Mouse (Mus musculus): ENCODE data around the gene Acat2. TPM values are rescaled to one million over a fixed set of nuclear protein-coding genes. Genes with fewer than 3 reads are reported as not detected.
"Not testable (repeated sequence)": the region's sequence is repeated elsewhere in the genome, so short reads cannot be mapped to it uniquely, and the experiment has no call there.

Acat2 gene
- 13.0 and 19.4 TPM in 2 replicates for polyA plus RNA-seq (2012; rRNA removed)

DNA sequence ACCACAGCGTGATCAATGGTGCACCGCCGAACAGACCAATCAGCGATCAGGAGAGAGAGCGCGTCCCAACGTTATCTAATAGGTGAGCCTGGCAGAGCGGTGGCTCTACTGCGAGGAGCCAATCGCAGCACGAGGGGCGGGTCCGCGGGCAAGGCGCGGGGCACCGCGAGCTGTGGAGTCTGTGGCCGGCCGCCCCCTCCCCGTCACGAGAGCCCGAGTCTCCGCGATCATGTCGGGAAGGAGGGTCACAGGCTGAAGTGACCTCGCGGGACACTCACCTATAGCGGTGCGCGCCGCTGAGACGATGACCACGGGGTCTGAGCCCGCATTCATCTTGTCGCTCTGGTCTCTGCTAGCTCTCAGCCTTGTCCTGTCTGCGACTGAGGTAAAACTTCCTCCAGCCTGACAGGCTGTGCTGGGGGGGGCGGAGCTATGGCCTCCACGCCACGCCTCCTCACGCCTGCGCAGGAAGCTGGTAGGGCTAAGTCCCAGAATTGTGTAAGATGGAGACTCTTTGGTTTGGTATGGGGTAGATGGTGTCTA is at the start of gene Acat2:
Gene Acat2 (minus strand): TSS at position 417 of the 543 bp plus-strand sequence.
- TF ChIP-seq CTCF (IDR thresholded peaks at IDR 0.05; ENCODE audit: insufficient read depth, low read length) = no peak
- peak; percentile 92 for TF ChIP-seq POLR2A (IDR thresholded peaks at IDR 0.05; ENCODE audit: borderline replicate concordance, extremely low read depth, low read depth, low read length)
- Histone ChIP-seq H3K4me1 (ENCODE audit: control insufficient read depth, insufficient read depth, low read length) (peaks cover 2% of the 10 kb centered on the region; the same call in 1 of the 2 replicates), H3K4me3 (replicated peaks; ENCODE audit: extremely low read depth, low read depth, low read length) (peak within 1 kb of the TSS; percentile 90)
- WGBS = under 1% methylated on average over 42 of the region's 42 CpGs
- DNase-seq = peak; percentile 93

DNA sequence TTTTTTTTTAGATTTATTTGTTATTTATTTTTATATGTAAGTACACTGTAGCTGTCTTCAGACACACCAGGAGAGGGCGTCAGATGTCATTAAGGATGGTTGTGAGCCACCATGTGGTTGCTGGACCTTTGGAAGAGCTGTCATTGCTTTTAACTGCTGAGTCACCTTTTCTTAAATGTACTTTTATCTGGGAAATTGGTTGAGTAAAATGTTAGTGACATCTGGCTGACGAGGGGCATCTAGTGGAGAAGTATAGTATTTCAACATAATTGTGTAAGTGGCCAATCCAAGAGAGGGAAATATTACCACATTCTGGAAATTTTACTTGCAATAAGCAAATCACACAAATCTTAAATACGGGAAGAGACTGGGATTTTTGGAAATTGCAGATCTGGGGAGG is 49.3 kb upstream of the Acat2 start:
- H3K4me1 ChIP-seq (ENCODE audit: control insufficient read depth, insufficient read depth, low read length) = peaks cover 8% of the 10 kb centered on the region
- 16% methylated on average over 3 of the region's 3 CpGs for WGBS
- no peak for DNase-seq
- TF ChIP-seq CTCF (IDR thresholded peaks at IDR 0.05; ENCODE audit: insufficient read depth, low read length) (peak; percentile 43; the same call in 1 of the 2 replicates), POLR2A (IDR thresholded peaks at IDR 0.05; ENCODE audit: borderline replicate concordance, extremely low read depth, low read depth, low read length) (no peak)
- H3K4me3 ChIP-seq (replicated peaks; ENCODE audit: extremely low read depth, low read depth, low read length) = no peak overlapping the region

DNA sequence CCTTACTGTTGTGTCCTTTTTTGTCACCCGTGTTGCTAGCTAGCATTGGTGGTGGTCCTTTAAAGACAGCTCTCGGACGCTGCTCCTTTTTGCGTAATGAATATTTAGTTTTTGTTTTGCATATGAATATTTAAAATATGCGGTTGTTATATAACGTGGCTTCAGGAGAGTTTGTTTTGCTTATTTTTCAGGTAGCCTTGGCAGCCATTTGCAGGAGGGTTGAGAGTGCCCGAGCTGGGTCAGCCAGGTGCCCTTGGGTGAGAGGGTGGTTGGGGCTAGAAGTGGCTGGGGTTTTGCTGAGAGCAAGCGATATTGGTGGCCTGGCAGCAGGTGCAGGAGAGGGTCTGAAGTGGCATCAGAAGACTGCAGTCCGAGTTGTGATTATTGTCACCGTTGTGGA is 48.0 kb upstream of the Acat2 start:
- TF ChIP-seq CTCF (IDR thresholded peaks at IDR 0.05; ENCODE audit: insufficient read depth, low read length) = no peak
- TF ChIP-seq POLR2A (IDR thresholded peaks at IDR 0.05; ENCODE audit: borderline replicate concordance, extremely low read depth, low read depth, low read length) = no peak
- WGBS = 6% methylated on average over 10 of the region's 10 CpGs
- DNase-seq = peak; percentile 42
- Histone ChIP-seq H3K4me3 (replicated peaks; ENCODE audit: extremely low read depth, low read depth, low read length) (peak overlapping the region; percentile 96), H3K4me1 (ENCODE audit: control insufficient read depth, insufficient read depth, low read length) (peaks cover 8% of the 10 kb centered on the region)

DNA sequence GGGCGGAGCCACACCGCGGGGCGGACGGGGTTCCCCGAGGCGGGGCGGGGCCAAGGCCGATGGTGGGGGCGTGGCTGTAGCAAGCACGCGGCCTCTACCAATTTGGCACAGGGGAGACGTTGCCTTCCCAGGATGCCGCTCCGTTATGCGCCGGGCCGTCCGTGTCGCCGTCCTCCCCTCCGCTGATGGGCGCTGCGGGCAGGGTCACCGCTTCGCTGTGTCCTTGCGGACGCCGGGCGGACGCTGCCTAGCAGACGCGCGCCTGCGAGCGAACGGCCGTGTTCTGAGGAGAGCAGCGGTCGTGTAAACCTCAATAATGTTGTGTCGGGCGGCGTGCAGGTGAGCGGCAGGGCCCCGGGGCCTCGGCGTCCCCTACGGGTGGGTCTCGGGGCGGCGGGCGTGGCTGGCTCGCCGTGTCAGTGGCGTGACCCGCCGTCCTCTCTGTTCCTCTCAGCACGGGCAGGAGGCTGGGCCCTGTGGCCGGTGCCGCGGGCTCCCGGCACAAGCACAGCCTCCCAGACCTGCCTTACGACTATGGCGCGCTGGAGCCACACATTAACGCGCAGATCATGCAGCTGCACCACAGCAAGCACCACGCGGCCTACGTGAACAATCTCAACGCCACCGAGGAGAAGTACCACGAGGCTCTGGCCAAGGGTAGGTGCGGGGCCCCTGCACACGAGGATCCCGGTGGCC is 47.3 kb upstream of the Acat2 start:
- WGBS = under 1% methylated on average over 76 of the region's 76 CpGs
- DNase-seq = peak; percentile 99

DNA sequence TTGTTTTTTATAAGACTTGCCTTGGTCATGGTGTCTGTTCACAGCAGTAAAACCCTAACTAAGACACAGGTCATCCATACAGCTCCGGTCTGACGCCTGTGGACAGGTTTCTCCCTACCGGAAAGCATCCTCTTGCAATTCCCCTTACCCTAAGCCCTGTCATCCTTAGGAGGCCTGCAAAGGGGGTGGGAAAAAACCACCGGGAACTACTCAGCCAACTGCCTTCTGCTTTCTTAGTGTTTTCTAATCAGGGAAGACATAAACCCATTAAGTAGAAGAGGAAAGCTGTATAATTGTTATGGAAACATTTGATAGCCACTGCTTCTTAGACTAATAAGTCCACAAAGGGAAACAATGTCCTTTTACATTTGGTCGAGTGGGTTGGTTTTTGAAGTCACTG is 46.4 kb upstream of the Acat2 start:
- no peak overlapping the region for H3K4me3 ChIP-seq (replicated peaks; ENCODE audit: extremely low read depth, low read depth, low read length)
- peaks cover 8% of the 10 kb centered on the region for H3K4me1 ChIP-seq (ENCODE audit: control insufficient read depth, insufficient read depth, low read length)
- WGBS = 55% methylated on average over 5 of the region's 5 CpGs
- no peak for TF ChIP-seq CTCF (IDR thresholded peaks at IDR 0.05; ENCODE audit: insufficient read depth, low read length)
- no peak for DNase-seq

More for the DNA sequence above, 47.3 kb upstream of the Acat2 start:
- Histone ChIP-seq H3K4me3 (replicated peaks; ENCODE audit: extremely low read depth, low read depth, low read length) (peak overlapping the region; percentile 96), H3K4me1 (ENCODE audit: control insufficient read depth, insufficient read depth, low read length) (peaks cover 8% of the 10 kb centered on the region)
- TF ChIP-seq POLR2A (IDR thresholded peaks at IDR 0.05; ENCODE audit: borderline replicate concordance, extremely low read depth, low read depth, low read length) (peak; percentile 95), CTCF (IDR thresholded peaks at IDR 0.05; ENCODE audit: insufficient read depth, low read length) (no peak)

DNA sequence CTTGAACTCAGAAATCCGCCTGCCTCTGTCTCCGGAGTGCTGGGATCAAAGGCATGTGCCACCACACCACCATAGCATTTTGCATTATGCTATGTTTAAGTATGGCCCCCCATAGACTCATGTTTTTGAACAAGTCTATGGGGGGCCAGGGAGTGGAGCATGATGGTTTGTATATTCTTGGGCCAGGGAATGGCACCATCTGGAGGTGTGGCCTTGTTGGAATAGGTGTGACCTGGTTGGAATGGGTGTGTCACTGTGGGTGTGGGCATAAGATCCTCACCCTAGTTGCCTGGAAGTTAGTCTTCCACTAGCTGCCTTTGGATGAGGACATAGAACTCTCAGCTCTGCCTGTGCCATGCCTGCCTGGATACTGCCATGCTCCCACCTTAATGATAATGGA is 46.0 kb upstream of the Acat2 start, which contains the start of gene Sod2:
Gene Sod2 (plus strand): TSS at position 301 of the 400 bp plus-strand sequence.
- WGBS = 91% methylated on average over 2 of the region's 2 CpGs
- H3K4me3 ChIP-seq (replicated peaks; ENCODE audit: extremely low read depth, low read depth, low read length) = peak within 1 kb of the TSS; percentile 58
- DNase-seq; H3K4me1 ChIP-seq (ENCODE audit: control insufficient read depth, insufficient read depth, low read length): not testable (repeated sequence)

DNA sequence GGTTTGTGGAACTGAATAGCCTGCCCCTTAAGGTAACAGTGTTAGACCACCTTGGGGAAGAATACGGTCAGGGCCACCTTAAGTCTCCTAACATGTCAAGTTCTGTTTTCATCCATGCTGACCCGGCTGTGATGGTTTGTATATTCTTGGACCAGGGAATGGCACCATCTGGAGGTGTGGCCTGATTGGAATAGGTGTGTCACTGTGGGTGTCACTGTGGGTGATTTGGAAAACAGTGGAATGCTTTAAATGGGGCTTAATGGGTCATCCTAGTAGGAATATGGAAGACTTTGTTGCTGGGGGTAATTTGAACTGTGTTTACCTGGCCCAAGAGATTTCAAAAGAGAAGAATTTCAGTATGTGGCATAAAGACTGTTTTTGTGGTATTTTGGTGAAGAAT is 43.9 kb upstream of the Acat2 start:
- not testable (repeated sequence) for H3K4me1 ChIP-seq (ENCODE audit: control insufficient read depth, insufficient read depth, low read length); DNase-seq; H3K4me3 ChIP-seq (replicated peaks; ENCODE audit: extremely low read depth, low read depth, low read length)
- 63% methylated on average over 2 of the region's 2 CpGs for WGBS

DNA sequence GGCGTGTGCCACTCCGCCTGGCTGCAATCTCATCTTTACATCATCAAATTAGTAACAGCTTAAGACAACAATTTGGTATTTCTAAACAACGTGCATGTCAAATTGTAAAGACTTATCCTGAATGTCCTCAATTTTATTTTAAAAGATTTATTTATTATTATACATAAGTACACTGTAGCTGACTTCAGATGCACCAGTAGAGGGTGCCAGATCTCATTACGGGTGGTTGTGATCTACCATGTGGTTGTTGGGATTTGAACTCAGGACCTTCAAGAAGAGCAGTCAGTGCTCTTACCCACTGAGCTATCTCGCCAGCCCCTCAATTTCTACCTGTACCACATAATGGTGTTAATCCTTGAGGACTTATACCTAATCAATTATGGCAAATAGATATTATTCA is 41.7 kb upstream of the Acat2 start:
- not testable (repeated sequence) for H3K4me3 ChIP-seq (replicated peaks; ENCODE audit: extremely low read depth, low read depth, low read length); H3K4me1 ChIP-seq (ENCODE audit: control insufficient read depth, insufficient read depth, low read length); DNase-seq
- 94% methylated on average over 5 of the region's 5 CpGs for WGBS

DNA sequence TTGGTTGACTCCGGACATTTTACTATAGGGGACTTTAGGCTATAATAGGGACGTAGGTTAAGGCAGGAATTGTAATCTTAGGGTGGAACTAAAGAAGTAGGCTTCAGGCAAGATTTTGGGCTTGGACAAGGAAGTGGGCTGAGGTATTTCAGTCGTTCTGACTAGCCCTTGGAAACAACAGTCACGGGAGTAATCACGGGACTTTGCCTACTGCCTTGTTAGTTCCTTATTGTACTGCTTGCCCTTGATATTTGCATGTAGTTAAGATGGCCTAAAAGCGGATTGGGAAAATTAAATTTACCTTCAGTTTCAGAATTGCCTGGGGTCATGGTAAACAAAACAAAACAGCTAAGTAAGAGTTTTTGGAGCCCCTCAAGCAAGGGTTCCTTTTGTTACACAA is 38.5 kb upstream of the Acat2 start:
- 75% methylated on average over 6 of the region's 6 CpGs for WGBS
- no peak for DNase-seq
- TF ChIP-seq POLR2A (IDR thresholded peaks at IDR 0.05; ENCODE audit: borderline replicate concordance, extremely low read depth, low read depth, low read length) (no peak), CTCF (IDR thresholded peaks at IDR 0.05; ENCODE audit: insufficient read depth, low read length) (no peak)
- no peaks in the 10 kb centered on the region for H3K4me1 ChIP-seq (ENCODE audit: control insufficient read depth, insufficient read depth, low read length)
- H3K4me3 ChIP-seq (replicated peaks; ENCODE audit: extremely low read depth, low read depth, low read length) = no peak overlapping the region

DNA sequence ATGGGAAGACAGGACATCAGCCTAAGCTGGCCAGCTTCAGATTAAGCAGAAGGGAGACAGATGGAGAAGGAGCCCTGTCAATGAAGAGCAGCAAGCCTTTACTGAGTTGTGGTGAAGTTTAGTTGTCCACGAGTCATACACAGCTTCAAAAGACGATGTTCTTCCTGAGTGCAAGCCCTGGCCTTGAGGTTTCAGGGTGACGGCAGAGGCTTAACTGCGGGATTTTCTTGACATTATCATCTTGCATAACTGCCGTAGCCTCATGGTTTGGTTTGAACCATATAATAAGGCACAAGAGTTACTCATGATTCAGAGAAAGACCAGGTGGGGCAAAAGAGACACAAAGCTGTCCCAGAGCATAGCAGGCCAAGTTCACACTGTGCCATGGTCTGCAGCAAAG is 37.3 kb upstream of the Acat2 start:
- Histone ChIP-seq H3K4me1 (ENCODE audit: control insufficient read depth, insufficient read depth, low read length) (no peaks in the 10 kb centered on the region; the same call in 1 of the 2 replicates), H3K4me3 (replicated peaks; ENCODE audit: extremely low read depth, low read depth, low read length) (no peak overlapping the region)
- TF ChIP-seq POLR2A (IDR thresholded peaks at IDR 0.05; ENCODE audit: borderline replicate concordance, extremely low read depth, low read depth, low read length) (no peak), CTCF (IDR thresholded peaks at IDR 0.05; ENCODE audit: insufficient read depth, low read length) (no peak)
- WGBS = 84% methylated on average over 5 of the region's 5 CpGs
- no peak for DNase-seq
